Mouse (Mus musculus) brain, embryonic 14.5 days (tissue): ENCODE measurements at regions not wholly inside any gene's neighbourhood (a gene's known extent, or its start where the extent isn't known, plus 50 kb on each side); places are given as distances from the start of the nearest gene placed in this dataset.

Experiments
- CTCF ChIP-seq: fragments of 200-500 bp; IDR thresholded peaks from 2 replicates; pipeline ENCODE4 v1.5.1; 2012; ENCODE audit warnings: inconsistent platforms, mild to moderate bottlenecking, moderate library complexity, borderline replicate concordance; ENCODE audit not compliant: insufficient read depth, insufficient read length; ENCODE audit errors: extremely low read depth
- POLR2A ChIP-seq: fragments of 200-500 bp; IDR thresholded peaks from 2 replicates; pipeline ENCODE4 v1.6.1; 2012; ENCODE audit warnings: mild to moderate bottlenecking, inconsistent platforms, borderline replicate concordance; ENCODE audit not compliant: poor library complexity, insufficient read depth, insufficient read length, severe bottlenecking; ENCODE audit errors: extremely low read depth

GRCm38 (mm10) chr16:24039765-24040164 is 51.1 kb upstream of the Bcl6 start:
- TF ChIP-seq CTCF (no peak), POLR2A (no peak)
